Mouse (Mus musculus) small intestine, adult 2 months (tissue): ENCODE results near the gene Gm21663.

Experiments
- CTCF ChIP-seq: fragments of 200-500 bp; IDR thresholded peaks from 2 replicates; pipeline ENCODE4 v1.5.1; 2012; ENCODE audit warnings: low read depth, mild to moderate bottlenecking, control low read depth, inconsistent platforms, low read length, moderate library complexity, mixed read lengths; ENCODE audit not compliant: insufficient replicate concordance, insufficient read length; ENCODE audit errors: extremely low read depth
- POLR2A ChIP-seq: fragments of 200-500 bp; IDR thresholded peaks from 2 replicates; pipeline ENCODE4 v1.6.1; 2012; ENCODE audit warnings: low read depth, mild to moderate bottlenecking, control low read depth, inconsistent platforms, low read length, moderate library complexity

- TF ChIP-seq POLR2A (no peak), CTCF (no peak)
Measured at GRCm38 (mm10) chr5:25891321-25891720, 50.9 kb downstream of the Gm21663 start.
